Mouse (Mus musculus): ENCODE measurements around the gene Ldlrad3. TPM values are rescaled to one million over a fixed set of nuclear protein-coding genes. Genes with fewer than 3 reads are reported as not detected.

Ldlrad3 gene
- polyA plus RNA-seq (2015; fragmentation: Illumina TruSeq; extraction: RNeasy Lipid Tissue Mini Kit (QIAGEN cat#74804); ENCODE audit: insufficient read depth, low read depth, low replicate concordance), result 2.5 TPM

DNA sequence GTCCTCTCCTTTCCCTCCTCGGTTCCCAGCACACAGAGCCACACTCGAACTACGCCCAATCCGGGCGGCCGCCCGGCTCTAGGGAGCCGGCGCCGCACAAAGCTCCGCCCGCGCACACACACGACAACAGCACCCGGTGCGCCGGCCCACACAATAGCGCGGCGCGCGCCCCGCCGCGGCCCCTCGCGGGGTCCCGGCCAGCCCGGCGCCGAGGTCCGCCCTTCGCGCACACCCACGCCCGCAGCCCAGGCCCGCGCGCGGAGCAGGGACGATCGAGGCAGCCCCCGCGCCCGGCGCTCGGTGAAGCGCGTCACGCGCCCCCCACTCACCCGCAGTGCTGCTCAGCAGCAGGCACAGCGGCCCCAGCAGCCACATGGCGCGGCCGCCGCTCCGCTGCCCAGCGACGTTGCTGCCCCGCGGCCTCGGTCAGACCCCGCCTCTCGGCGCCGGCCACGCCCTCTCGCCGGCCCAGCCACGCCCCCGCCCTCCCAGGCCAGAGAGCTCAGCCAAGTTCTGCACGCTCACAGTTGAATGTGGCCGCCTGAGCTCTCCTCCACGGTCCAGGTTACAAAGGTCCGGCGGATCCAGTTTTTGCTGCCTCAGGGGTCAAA is at the start of gene Ldlrad3:
Ldlrad3 (minus strand) TSS at position 435 of the 611 bp plus-strand sequence.

Other genes starting within 250 kb of the Ldlrad3 start
- 12.5 TPM for gene Trim44, start 221.4 kb upstream of the Ldlrad3 start, polyA plus RNA-seq (2015; fragmentation: Illumina TruSeq; extraction: RNeasy Lipid Tissue Mini Kit (QIAGEN cat#74804); ENCODE audit: insufficient read depth, low read depth, low replicate concordance)

Measured in pancreas, adult 10 weeks (tissue).